Mouse (Mus musculus) forebrain, embryonic 14.5 days (tissue): ENCODE measurements around the gene Psme3. TPM values are rescaled to one million over a fixed set of nuclear protein-coding genes. Genes with fewer than 3 reads are reported as not detected.
A peak's percentile ranks its signal among the peaks of the same experiment; 100 is the strongest.

Experiments
- ATAC-seq: fragments of 200-750 bp; cut with Nextera tagmentation; 2 replicates; pipeline ENCODE4 v1.8.0; 2017; ENCODE audit warnings: mild to moderate bottlenecking, moderate library complexity
- DNase-seq: peaks from one replicate; pipeline ENCODE4 v3.0.0-alpha.2; 2015; ENCODE audit warnings: low spot score
- H3K27ac ChIP-seq: fragments of 300-500 bp; sonication (generic); 2 replicates; pipeline ENCODE4 v1.5.1; 2014; ENCODE audit warnings: low read depth, mild to moderate bottlenecking, control low read depth, low read length, moderate library complexity
- H3K27me3 ChIP-seq: fragments of 300-500 bp; sonication (generic); replicated peaks from 2 replicates; pipeline ENCODE4 v1.6.1; 2014; ENCODE audit warnings: low read length, control low read depth, mixed read lengths; ENCODE audit not compliant: control insufficient read depth, insufficient read depth
- H3K36me3 ChIP-seq: fragments of 300-500 bp; sonication (generic); 2 replicates; pipeline ENCODE4 v1.6.1; 2014; ENCODE audit warnings: low read length, control low read depth; ENCODE audit not compliant: control insufficient read depth, insufficient read depth
- H3K4me1 ChIP-seq: fragments of 300-500 bp; sonication (generic); 2 replicates; pipeline ENCODE4 v1.6.1; 2014; ENCODE audit warnings: antibody characterized with exemption, low read length, control low read depth; ENCODE audit not compliant: control insufficient read depth, insufficient read depth
- H3K4me2 ChIP-seq: fragments of 300-500 bp; sonication (generic); 2 replicates; pipeline ENCODE4 v1.6.1; 2014; ENCODE audit warnings: mild to moderate bottlenecking, control low read depth, low read length
- H3K4me3 ChIP-seq: fragments of 300-500 bp; sonication (generic); 2 replicates; pipeline ENCODE4 v1.5.1; 2014; ENCODE audit warnings: low read depth, low read length, control low read depth
- H3K9ac ChIP-seq: fragments of 300-500 bp; sonication (generic); 2 replicates; pipeline ENCODE4 v1.6.1; 2014; ENCODE audit warnings: mild to moderate bottlenecking, low read length, control low read depth, moderate library complexity
- H3K9me3 ChIP-seq: fragments of 300-500 bp; sonication (generic); replicated peaks from 2 replicates; pipeline ENCODE4 v1.6.1; 2016; ENCODE audit warnings: low read length, control low read depth, mixed read lengths; ENCODE audit not compliant: control insufficient read depth
- WGBS: fragments of 180-500 bp; shearing (Covaris S2); extraction: QIAGEN DNeasy Blood & Tissue Kit; methylation state at CpG from one replicate; pipeline ENCODE4 v1.1.7; 2014; 5-methylcytosine and 5-hydroxymethylcytosine counted together
- polyA plus RNA-seq: library from polyadenylated mRNA; unstranded; fragments of >200 nt; fragmentation: Nextera tagmentation; extraction: Ambion mirVana; gene quantifications from 2 replicates; pipeline ENCODE4 v1.2.1, GENCODE M21; 2014

The Psme3 gene
- polyA plus RNA-seq, 1 experiment from 2014 or later, result 103 TPM

GRCm38 (mm10) chr11:101302004-101302798, 13.8 kb upstream of the Psme3 start, which contains the start of gene Becn1:
TSS of gene Becn1 (minus strand) at chr11:101302286.
- Histone ChIP-seq H3K27ac (no peak within 1 kb of the TSS), H3K4me2 (peak within 1 kb of the TSS; percentile 99), H3K27me3 (no peaks in the 10 kb centered on the region), H3K4me3 (peak within 1 kb of the TSS; percentile 87), H3K9me3 (no peaks in the 10 kb centered on the region), H3K9ac (peak within 1 kb of the TSS; percentile 88), H3K36me3 (peaks cover 24% of the 10 kb centered on the region), H3K4me1 (peaks cover 10% of the 10 kb centered on the region)
- ATAC-seq (peak; percentile 97), DNase-seq (peak; percentile 97)
- whole genome bisulfite sequencing, result 8% methylated on average over 39 of the region's 39 CpGs

GRCm38 (mm10) chr11:101307744-101308143, 8.3 kb upstream of the Psme3 start:
- H3K4me2 ChIP-seq, result no peak overlapping the region
- H3K4me1 ChIP-seq, result no peaks in the 10 kb centered on the region
- H3K4me3 ChIP-seq, result no peak overlapping the region
- H3K36me3 ChIP-seq, result no peaks in the 10 kb centered on the region
- no peak overlapping the region for H3K9ac ChIP-seq
- WGBS, result 38% methylated on average over 5 of the region's 5 CpGs
- ATAC-seq, result no peak
- no peaks in the 10 kb centered on the region for H3K27me3 ChIP-seq
- no peak overlapping the region for H3K27ac ChIP-seq
- no peak for DNase-seq
- no peaks in the 10 kb centered on the region for H3K9me3 ChIP-seq

- H3K9me3 ChIP-seq, result no peaks in the 10 kb centered on the region
- ATAC-seq (no peak), DNase-seq (no peak)
- no peaks in the 10 kb centered on the region for H3K36me3 ChIP-seq
- no peaks in the 10 kb centered on the region for H3K4me1 ChIP-seq
- no peak overlapping the region for H3K4me3 ChIP-seq
- no peak overlapping the region for H3K4me2 ChIP-seq
- no peaks in the 10 kb centered on the region for H3K27me3 ChIP-seq
- H3K9ac ChIP-seq, result no peak overlapping the region
- 87% methylated on average over 3 of the region's 3 CpGs for WGBS
- no peak overlapping the region for H3K27ac ChIP-seq
Observed at GRCm38 (mm10) chr11:101311083-101311482, 4.9 kb upstream of the Psme3 start.

GRCm38 (mm10) chr11:101312150-101312549, 3.9 kb upstream of the Psme3 start:
- Histone ChIP-seq H3K9ac (no peak overlapping the region), H3K36me3 (no peaks in the 10 kb centered on the region), H3K4me3 (no peak overlapping the region), H3K9me3 (no peaks in the 10 kb centered on the region), H3K4me2 (no peak overlapping the region), H3K4me1 (peaks cover 4% of the 10 kb centered on the region; the same call in 1 of the 2 replicates), H3K27me3 (no peaks in the 10 kb centered on the region), H3K27ac (no peak overlapping the region)
- DNase-seq (no peak), ATAC-seq (no peak)
- WGBS, result 78% methylated on average over 3 of the region's 3 CpGs

- DNase-seq (no peak), ATAC-seq (no peak)
- WGBS, result 91% methylated on average over 1 of the region's 1 CpGs
- Histone ChIP-seq H3K4me2 (no peak overlapping the region), H3K9ac (no peak overlapping the region), H3K4me3 (no peak overlapping the region), H3K27ac (no peak overlapping the region), H3K36me3 (peaks cover 15% of the 10 kb centered on the region), H3K9me3 (no peaks in the 10 kb centered on the region), H3K4me1 (peaks cover 9% of the 10 kb centered on the region; the same call in 1 of the 2 replicates), H3K27me3 (no peaks in the 10 kb centered on the region)
Observed at GRCm38 (mm10) chr11:101314567-101314966, 1.4 kb upstream of the Psme3 start.

- H3K4me1 ChIP-seq, result peaks cover 9% of the 10 kb centered on the region; the same call in 1 of the 2 replicates
- peak overlapping the region; percentile 81 for H3K4me3 ChIP-seq
- H3K4me2 ChIP-seq, result peak overlapping the region; percentile 89
- peak overlapping the region; percentile 35; the same call in 1 of the 2 replicates for H3K27ac ChIP-seq
- WGBS, result 80% methylated on average over 8 of the region's 8 CpGs
- H3K9me3 ChIP-seq, result no peaks in the 10 kb centered on the region
- H3K9ac ChIP-seq, result peak overlapping the region; percentile 86
- DNase-seq (no peak), ATAC-seq (no peak; the same call in 1 of the 2 replicates)
- H3K36me3 ChIP-seq, result peaks cover 21% of the 10 kb centered on the region
- no peaks in the 10 kb centered on the region for H3K27me3 ChIP-seq
Observed at GRCm38 (mm10) chr11:101315082-101315650, 847 bp upstream of the Psme3 start.

GRCm38 (mm10) chr11:101316501-101316917, 496 bp downstream of the Psme3 start:
- peak; percentile 63 for ATAC-seq
- H3K9me3 ChIP-seq, result no peaks in the 10 kb centered on the region
- no peaks in the 10 kb centered on the region for H3K27me3 ChIP-seq
- WGBS, result under 1% methylated on average over 17 of the region's 17 CpGs
- H3K4me1 ChIP-seq, result peaks cover 9% of the 10 kb centered on the region; the same call in 1 of the 2 replicates
- peak overlapping the region; percentile 86 for H3K9ac ChIP-seq
- DNase-seq, result peak; percentile 28
- no peak overlapping the region; the same call in 1 of the 2 replicates for H3K27ac ChIP-seq
- H3K36me3 ChIP-seq, result peaks cover 35% of the 10 kb centered on the region
- H3K4me2 ChIP-seq, result peak overlapping the region; percentile 89
- H3K4me3 ChIP-seq, result peak overlapping the region; percentile 81

GRCm38 (mm10) chr11:101323609-101324008, 7.6 kb downstream of the Psme3 start:
- DNase-seq (peak; percentile 74), ATAC-seq (peak; percentile 55)
- Histone ChIP-seq H3K9me3 (no peaks in the 10 kb centered on the region), H3K9ac (no peak overlapping the region), H3K27ac (no peak overlapping the region), H3K27me3 (no peaks in the 10 kb centered on the region), H3K4me1 (no peaks in the 10 kb centered on the region), H3K36me3 (peaks cover 77% of the 10 kb centered on the region), H3K4me2 (no peak overlapping the region), H3K4me3 (no peak overlapping the region)
- WGBS, result 9% methylated on average over 4 of the region's 4 CpGs

- no peak within 1 kb of the TSS for H3K4me3 ChIP-seq
- H3K36me3 ChIP-seq, result peaks cover 67% of the 10 kb centered on the region
- no peaks in the 10 kb centered on the region for H3K27me3 ChIP-seq
- H3K9me3 ChIP-seq, result no peaks in the 10 kb centered on the region
- no peak within 1 kb of the TSS for H3K4me2 ChIP-seq
- DNase-seq (no peak), ATAC-seq (no peak)
- WGBS, result 97% methylated on average over 5 of the region's 5 CpGs
- H3K27ac ChIP-seq, result no peak within 1 kb of the TSS
- no peak within 1 kb of the TSS for H3K9ac ChIP-seq
- no peaks in the 10 kb centered on the region for H3K4me1 ChIP-seq
Observed at GRCm38 (mm10) chr11:101324763-101325162, 8.8 kb downstream of the Psme3 start, which contains the start of gene Aoc2. TSS of gene Aoc2 (plus strand) at chr11:101325063.
